Mouse (Mus musculus) heart, postnatal 0 days (tissue): Measurements from ENCODE around the gene Fermt2. TPM values are rescaled to one million over a fixed set of nuclear protein-coding genes. Genes with fewer than 3 reads are reported as not detected.

Source experiments
- ATAC-seq: fragments of 200-750 bp; cut with Nextera tagmentation; 2 replicates; pipeline ENCODE4 v1.8.0; 2017; ENCODE audit warnings: low read depth, moderate number of reproducible peaks, moderate library complexity; ENCODE audit not compliant: insufficient read depth
- DNase-seq: peaks from one replicate; pipeline ENCODE4 v3.0.0-alpha.2; 2016; ENCODE audit warnings: low spot score
- H3K27ac ChIP-seq: fragments of 300-500 bp; sonication (generic); 2 replicates; pipeline ENCODE4 v1.5.1; 2014; ENCODE audit warnings: low read depth, mild to moderate bottlenecking
- H3K27me3 ChIP-seq: fragments of 300-500 bp; sonication (generic); 2 replicates; pipeline ENCODE4 v1.6.1; 2014; ENCODE audit warnings: low read length, mixed read lengths; ENCODE audit not compliant: control insufficient read depth, insufficient read depth
- H3K36me3 ChIP-seq: fragments of 300-500 bp; sonication (generic); replicated peaks from 2 replicates; pipeline ENCODE4 v1.6.1; 2014; ENCODE audit warnings: low read length, mixed read lengths; ENCODE audit not compliant: control insufficient read depth, insufficient read depth
- H3K4me1 ChIP-seq: fragments of 300-500 bp; sonication (generic); 2 replicates; pipeline ENCODE4 v1.6.1; 2014; ENCODE audit warnings: antibody characterized with exemption; ENCODE audit not compliant: control insufficient read depth, insufficient read depth
- H3K4me2 ChIP-seq: fragments of 300-500 bp; sonication (generic); 2 replicates; pipeline ENCODE4 v1.6.1; 2014; ENCODE audit warnings: low read depth, mild to moderate bottlenecking, low read length, moderate library complexity
- H3K4me3 ChIP-seq: fragments of 300-500 bp; sonication (generic); 2 replicates; pipeline ENCODE4 v1.5.1; 2014; ENCODE audit warnings: low read depth, low read length
- H3K9ac ChIP-seq: fragments of 300-500 bp; sonication (generic); replicated peaks from 2 replicates; pipeline ENCODE4 v1.6.1; 2014; ENCODE audit warnings: low read depth, low read length, mixed read lengths
- H3K9me3 ChIP-seq: fragments of 300-500 bp; sonication (generic); replicated peaks from 2 replicates; pipeline ENCODE4 v1.6.1; 2016; ENCODE audit warnings: low read length; ENCODE audit not compliant: control insufficient read depth
- CTCF ChIP-seq: IDR thresholded peaks from 2 replicates; pipeline ENCODE4 v1.5.1; 2016; ENCODE audit warnings: antibody characterized with exemption, control low read depth, low read depth
- EP300 ChIP-seq: IDR thresholded peaks from 2 replicates; pipeline ENCODE4 v1.6.1; 2016; ENCODE audit warnings: antibody characterized with exemption, low read depth
- WGBS: fragments of 180-500 bp; shearing (Covaris S2); extraction: QIAGEN DNeasy Blood & Tissue Kit; methylation state at CpG from one replicate; pipeline ENCODE4 v1.1.7; 2014; 5-methylcytosine and 5-hydroxymethylcytosine counted together
- polyA plus RNA-seq: library from polyadenylated mRNA; unstranded; fragments of >200 nt; fragmentation: Nextera tagmentation; extraction: Ambion mirVana; gene quantifications from 2 replicates; pipeline ENCODE4 v1.2.1, GENCODE M21; 2015
- total RNA-seq: library from RNA; depleted of rRNA; stranded (reverse); fragments of >200 nt; gene quantifications from 2 replicates; pipeline ENCODE4 v1.2.3, GENCODE M21; 2014; ENCODE audit warnings: low replicate concordance; rRNA removed

Gene Fermt2
- total and polyA plus RNA-seq, 2 experiments from 2014 or later, result 119 to 221 TPM

DNA sequence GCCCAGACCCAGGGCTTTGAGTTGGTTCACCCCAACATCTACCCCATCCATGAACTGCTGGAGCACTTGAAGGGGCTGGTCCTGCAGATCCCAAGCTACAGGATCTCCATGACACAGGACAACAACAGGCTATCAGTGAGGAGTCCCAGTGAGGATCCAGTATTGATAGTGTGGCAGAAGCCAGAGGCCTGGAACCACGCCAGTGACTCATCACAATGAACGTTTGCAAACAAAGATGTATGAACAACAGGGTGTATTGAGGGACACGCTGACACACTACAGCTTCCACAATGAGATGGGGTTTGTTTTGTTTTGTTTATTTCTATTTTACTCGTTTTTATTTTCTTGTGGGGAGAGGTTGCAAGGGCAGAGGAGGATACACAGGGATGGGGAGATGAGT, 107.5 kb downstream of the Fermt2 start:
- DNase-seq, result no peak
- TF ChIP-seq EP300 (no peak), CTCF (no peak)

DNA sequence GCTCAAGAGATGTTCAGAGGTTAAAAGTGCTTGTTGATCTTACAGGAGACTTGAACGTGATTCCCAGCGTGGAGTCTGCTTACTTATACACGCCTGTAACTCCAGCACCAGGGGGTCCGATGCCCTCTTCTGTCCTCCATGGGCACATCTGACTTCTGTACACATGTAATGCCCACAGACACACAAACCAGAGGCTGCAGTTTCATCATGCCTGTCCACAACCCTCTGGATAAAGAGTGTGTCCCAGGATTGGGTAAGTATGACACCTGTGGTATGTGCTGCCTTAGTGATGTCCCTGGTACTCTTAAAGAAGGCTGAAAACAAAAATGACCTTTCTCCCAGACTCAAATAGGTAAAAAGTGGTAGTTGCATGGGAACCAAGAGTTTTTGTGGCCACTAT, 110.6 kb downstream of the Fermt2 start:
- H3K36me3 ChIP-seq, result no peaks in the 10 kb centered on the region
- ATAC-seq, result no peak
- no peak overlapping the region for H3K9ac ChIP-seq
- H3K27ac ChIP-seq, result no peak overlapping the region
- H3K27me3 ChIP-seq, result no peaks in the 10 kb centered on the region
- H3K4me1 ChIP-seq, result no peaks in the 10 kb centered on the region
- no peak for DNase-seq
- H3K4me2 ChIP-seq, result no peak overlapping the region
- no peaks in the 10 kb centered on the region for H3K9me3 ChIP-seq
- TF ChIP-seq EP300 (no peak), CTCF (no peak)
- H3K4me3 ChIP-seq, result no peak overlapping the region
- 71% methylated on average over 4 of the region's 4 CpGs for WGBS

More for the DNA sequence above, 107.5 kb downstream of the Fermt2 start:
- ATAC-seq, result no peak
- Histone ChIP-seq H3K27me3 (no peaks in the 10 kb centered on the region), H3K4me2 (no peak overlapping the region), H3K4me3 (no peak overlapping the region), H3K4me1 (no peaks in the 10 kb centered on the region), H3K9me3 (peaks cover 9% of the 10 kb centered on the region; the same call in 1 of the 2 replicates), H3K36me3 (no peaks in the 10 kb centered on the region), H3K9ac (no peak overlapping the region), H3K27ac (no peak overlapping the region)
- 53% methylated on average over 4 of the region's 4 CpGs for WGBS

DNA sequence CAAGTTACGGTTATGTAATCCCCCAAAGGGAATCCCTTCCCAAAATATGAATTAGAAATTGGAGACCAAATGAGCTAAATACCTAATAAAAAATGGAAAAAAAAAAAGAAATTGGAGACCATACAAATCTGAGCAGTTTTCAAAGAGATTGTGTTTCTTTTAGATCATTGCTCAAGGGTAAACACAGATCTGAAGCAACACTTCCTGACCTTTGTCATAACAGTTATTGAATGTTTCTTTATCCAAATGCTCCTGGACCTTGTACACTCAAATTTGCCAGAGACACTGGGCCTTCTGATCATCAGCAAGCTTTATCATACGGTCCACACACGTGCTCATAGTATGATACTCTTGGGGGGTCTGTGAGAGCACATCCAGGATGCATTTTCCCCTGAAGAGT, 111.4 kb downstream of the Fermt2 start:
- TF ChIP-seq CTCF (no peak), EP300 (no peak)
- H3K9me3 ChIP-seq, result no peaks in the 10 kb centered on the region
- DNase-seq, result no peak
- H3K4me2 ChIP-seq, result no peak overlapping the region
- no peak overlapping the region for H3K27ac ChIP-seq
- no peaks in the 10 kb centered on the region for H3K4me1 ChIP-seq
- no peak overlapping the region for H3K9ac ChIP-seq
- no peaks in the 10 kb centered on the region for H3K27me3 ChIP-seq
- no peak overlapping the region for H3K4me3 ChIP-seq
- no peak for ATAC-seq
- H3K36me3 ChIP-seq, result no peaks in the 10 kb centered on the region
- WGBS, result 72% methylated on average over 3 of the region's 3 CpGs

DNA sequence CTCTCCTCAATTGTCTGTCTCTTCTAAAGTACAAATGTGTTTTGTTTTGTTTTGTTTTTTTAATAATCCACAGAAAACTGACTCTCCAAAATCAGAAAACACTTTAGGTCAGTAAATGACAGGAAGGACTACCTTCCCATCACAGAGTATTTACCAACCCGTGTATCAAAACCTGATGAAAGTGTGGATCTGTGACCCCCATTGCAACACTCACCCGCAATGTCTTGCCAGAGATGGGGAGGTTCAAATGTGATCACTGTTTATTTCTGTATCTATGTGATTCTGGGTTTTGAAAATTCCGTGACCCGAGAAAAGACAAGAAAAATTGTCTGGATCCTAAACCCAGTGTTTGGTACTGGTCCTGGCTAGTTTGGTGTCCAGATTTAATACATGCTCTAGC, 113.7 kb downstream of the Fermt2 start:
- ATAC-seq (no peak), DNase-seq (no peak)
- H3K4me1 ChIP-seq, result no peaks in the 10 kb centered on the region
- WGBS, result 90% methylated on average over 4 of the region's 4 CpGs
- no peak overlapping the region for H3K4me3 ChIP-seq
- no peaks in the 10 kb centered on the region for H3K36me3 ChIP-seq
- H3K9me3 ChIP-seq, result no peaks in the 10 kb centered on the region
- H3K27ac ChIP-seq, result no peak overlapping the region
- TF ChIP-seq EP300, result no peak
- H3K9ac ChIP-seq, result no peak overlapping the region
- H3K27me3 ChIP-seq, result no peaks in the 10 kb centered on the region
- no peak overlapping the region for H3K4me2 ChIP-seq

Other genes with a start within 250 kb of the Fermt2 start
- gene Ero1l, start 211.3 kb downstream of the Fermt2 start, total RNA-seq, result 18.0 and 24.2 TPM in 2 replicates
- 22.7 and 24.1 TPM in 2 replicates for gene Ero1l, start 211.3 kb downstream of the Fermt2 start, polyA plus RNA-seq
- 61.5 and 163 TPM in 2 replicates for gene Psmc6, start 200.3 kb downstream of the Fermt2 start, total RNA-seq
- 120 and 125 TPM in 2 replicates for gene Psmc6, start 200.3 kb downstream of the Fermt2 start, polyA plus RNA-seq
- gene Styx, start 179.0 kb downstream of the Fermt2 start, total RNA-seq, result 11.9 and 22.2 TPM in 2 replicates
- 69.0 and 69.9 TPM in 2 replicates for gene Styx, start 179.0 kb downstream of the Fermt2 start, polyA plus RNA-seq
- gene Gnpnat1, start 125.2 kb downstream of the Fermt2 start, total RNA-seq, result 5.3 and 11.0 TPM in 2 replicates
- 18.6 and 22.1 TPM in 2 replicates for gene Gnpnat1, start 125.2 kb downstream of the Fermt2 start, polyA plus RNA-seq
- gene Ddhd1, start 128.0 kb upstream of the Fermt2 start, total RNA-seq, result 12.0 and 18.6 TPM in 2 replicates
- 3.4 and 3.6 TPM in 2 replicates for gene Ddhd1, start 128.0 kb upstream of the Fermt2 start, polyA plus RNA-seq